ENCODE assay signal across 10 mouse cellular contexts in the genomic region with DNA sequence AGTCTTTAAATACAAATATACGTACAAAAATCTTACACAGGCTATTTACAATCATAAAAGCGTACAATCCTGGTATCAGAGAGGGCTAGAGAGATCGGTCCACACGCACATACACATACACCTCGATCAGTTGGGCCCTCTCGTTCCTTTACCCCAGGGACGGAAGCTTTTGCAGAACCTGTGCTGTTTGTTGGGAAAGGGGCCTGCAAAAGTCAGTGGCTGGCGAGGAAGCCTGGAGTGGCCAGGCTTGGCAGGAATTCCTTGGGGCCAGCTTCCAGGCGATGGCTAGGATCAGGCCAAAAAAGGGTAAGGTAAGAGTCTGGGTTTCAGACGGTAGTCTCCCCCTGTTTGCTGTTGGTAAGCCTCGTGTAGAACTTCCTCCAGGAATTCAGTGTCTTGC. TPM values are rescaled to one million over a fixed set of nuclear protein-coding genes. Genes with fewer than 3 reads are reported as not detected.
A peak's percentile ranks its signal among the peaks of the same experiment; 100 is the strongest.
DNase-seq lines count a peak whose midpoint lies in the region; ATAC-seq and TF ChIP-seq lines count a peak whose summit lies in the region.
"Had no signal": no experiment of that assay in that cellular context is flagged by ENCODE, and none has a peak within 500 bp of the region (broad histone marks: within the 10 kb centered on the region; RNA-seq: fewer than 3 reads in every experiment).

No protein-coding gene starts in this region.

- peak; percentile 11 for DNase-seq in cerebellum, adult 9-10 months
- DNase-seq in cerebellum, adult 8-10 months, result no peak
- no peak for DNase-seq in lung, embryonic 14.5 days
- no peak for DNase-seq in lung, adult 18-20 months
- peak; percentile 26 for DNase-seq in limb, embryonic 11.5 days (ENCODE audit: low spot score)
- no peak for DNase-seq in urinary bladder, postnatal 14 days (ENCODE audit: low spot score)
- DNase-seq in right cerebral cortex, adult 18-20 months, result no peak
- DNase-seq: adrenal gland, adult 8-10 months had no signal

- H3K9ac ChIP-seq in lung, embryonic 14.5 days, result peak overlapping the region; percentile 93
- H3K9ac ChIP-seq in limb, embryonic 11.5 days (ENCODE audit: low read length), result peak overlapping the region; percentile 96

- H3K27ac ChIP-seq in lung, embryonic 14.5 days (ENCODE audit: low read depth), result no peak overlapping the region
- H3K27ac ChIP-seq in limb, embryonic 11.5 days (replicated peaks; ENCODE audit: low read depth, low read length), result no peak overlapping the region
- no peak overlapping the region for H3K27ac ChIP-seq in olfactory bulb, adult 2 months (ENCODE audit: insufficient read depth, low read depth, low read length)

- no peak for TF ChIP-seq CTCF in lung, embryonic 14.5 days (IDR thresholded peaks at IDR 0.05; ENCODE audit: low read depth)
- no peak for TF ChIP-seq CTCF in olfactory bulb, adult 2 months (IDR thresholded peaks at IDR 0.05; ENCODE audit: insufficient read depth, low read depth, low read length)

- H3K4me2 ChIP-seq in lung, embryonic 14.5 days, result peak overlapping the region; percentile 81
- H3K4me2 ChIP-seq in limb, embryonic 11.5 days (ENCODE audit: low read depth, severe bottlenecking), result peak overlapping the region; percentile 97

- H3K4me1 ChIP-seq in lung, embryonic 14.5 days (ENCODE audit: insufficient read depth), result peaks cover 14% of the 10 kb centered on the region; the same call in 1 of the 2 replicates
- peaks cover 25% of the 10 kb centered on the region for H3K4me1 ChIP-seq in limb, embryonic 11.5 days (ENCODE audit: control insufficient read depth, insufficient read depth, low read length)
- H3K4me1 ChIP-seq in olfactory bulb, adult 2 months (ENCODE audit: control insufficient read depth, insufficient read depth, low read length), result peaks cover 25% of the 10 kb centered on the region

- TF ChIP-seq POLR2A in olfactory bulb, adult 2 months (IDR thresholded peaks at IDR 0.05; ENCODE audit: insufficient read depth, low read depth, low read length), result no peak

- 22% methylated on average over 11 of the region's 11 CpGs for WGBS in lung, embryonic 14.5 days
- 32% methylated on average over 11 of the region's 11 CpGs for WGBS in limb, embryonic 11.5 days
- WGBS in olfactory bulb, adult 2 months, result 80% methylated on average over 11 of the region's 11 CpGs

- peak overlapping the region; percentile 85 for H3K4me3 ChIP-seq in lung, embryonic 14.5 days (ENCODE audit: low read depth, low read length)
- H3K4me3 ChIP-seq in limb, embryonic 11.5 days (ENCODE audit: low read depth, low read length), result peak overlapping the region; percentile 90
- peak overlapping the region; percentile 75; the same call in 1 of the 2 replicates for H3K4me3 ChIP-seq in olfactory bulb, adult 2 months (ENCODE audit: insufficient read depth, low read depth, low read length)
- H3K4me3 ChIP-seq: myocyte had no signal

- H3K27me3 ChIP-seq in lung, embryonic 14.5 days (ENCODE audit: insufficient read depth, low read length), result no peaks in the 10 kb centered on the region
- no peaks in the 10 kb centered on the region for H3K27me3 ChIP-seq in limb, embryonic 11.5 days (ENCODE audit: control insufficient read depth, insufficient read depth, low read length)

- no peak for ATAC-seq in lung, embryonic 14.5 days (ENCODE audit: insufficient read depth)
- no peak for ATAC-seq in limb, embryonic 11.5 days (ENCODE audit: insufficient number of reproducible peaks, low FRiP score, low TSS enrichment, low read depth)

- H3K9me3 ChIP-seq in lung, embryonic 14.5 days (ENCODE audit: low read depth, low read length), result no peaks in the 10 kb centered on the region
- H3K9me3 ChIP-seq in limb, embryonic 11.5 days (ENCODE audit: control insufficient read depth, low read length), result no peaks in the 10 kb centered on the region

- H3K36me3 ChIP-seq in lung, embryonic 14.5 days (ENCODE audit: insufficient read depth), result peaks cover 24% of the 10 kb centered on the region
- no peaks in the 10 kb centered on the region for H3K36me3 ChIP-seq in limb, embryonic 11.5 days (ENCODE audit: control insufficient read depth, insufficient read depth, low read length)

RNA-seq across cellular contexts. Expression of gene Fzd1, which starts 2.5 kb away (rescaled TPM):
- polyA plus RNA-seq in lung, embryonic 14.5 days (2014; fragmentation: Nextera tagmentation; extraction: Ambion mirVana), result 53.2 and 55.9 TPM in 2 replicates
- polyA plus RNA-seq in limb, embryonic 11.5 days (2014; fragmentation: Nextera tagmentation; extraction: Ambion mirVana), result 25.4 and 31.5 TPM in 2 replicates
- polyA plus RNA-seq in olfactory bulb, adult 2 months (2012; ENCODE audit: insufficient read depth, insufficient read length, low replicate concordance, missing spikeins), result not detected in 2 replicates

Comparison
In these comparisons a context has a peak if more than half of its experiments do, and no peak if none do; other contexts are left out.
1. DNase-seq: peak in cerebellum, adult 9-10 months (single experiment) and limb, embryonic 11.5 days (single experiment); none in cerebellum, adult 8-10 months (single experiment), lung, embryonic 14.5 days (single experiment), lung, adult 18-20 months (0 of 2), urinary bladder, postnatal 14 days (single experiment) and right cerebral cortex, adult 18-20 months (single experiment).
2. RNA of gene Fzd1, which starts 2.5 kb away (polyA plus RNA-seq): 53.2 to 55.9 TPM in lung, embryonic 14.5 days and 25.4 to 31.5 TPM in limb, embryonic 11.5 days; not detected in olfactory bulb, adult 2 months; every median in the first group is over 10 times any median in the second.
3. Peak in every context shown above with its lines, with median percentiles within 50 percentile points of each other: H3K4me3 ChIP-seq.